Mouse (Mus musculus) layer of hippocampus, adult 11-12 months (tissue): ENCODE data around the gene Vps45.
"Not testable (repeated sequence)": the region's sequence is repeated elsewhere in the genome, so short reads cannot be mapped to it uniquely, and the experiment has no call there.

Source experiments
- DNase-seq: peaks from one replicate; pipeline ENCODE4 v3.0.0; 2022; ENCODE audit warnings: low spot score

The Vps45 gene

DNA sequence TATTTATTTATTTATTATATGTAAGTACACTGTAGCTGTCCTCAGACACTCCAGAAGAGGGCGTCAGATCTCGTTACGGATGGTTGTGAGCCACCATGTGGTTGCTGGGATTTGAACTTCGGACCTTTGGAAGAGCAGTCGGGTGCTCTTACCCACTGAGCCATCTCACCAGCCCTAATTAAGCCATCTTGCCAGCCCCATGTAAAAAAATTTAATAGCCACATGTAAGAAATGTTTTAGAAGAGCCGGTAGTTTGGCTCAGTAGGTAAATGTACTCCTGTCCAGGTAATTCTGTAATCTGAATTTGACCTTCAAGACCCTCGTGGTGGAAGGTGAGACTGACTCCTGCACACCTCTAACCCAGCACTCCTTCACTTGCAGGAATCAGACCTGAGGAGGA lies 87.6 kb downstream of the Vps45 start:
- DNase-seq: not testable (repeated sequence)

DNA sequence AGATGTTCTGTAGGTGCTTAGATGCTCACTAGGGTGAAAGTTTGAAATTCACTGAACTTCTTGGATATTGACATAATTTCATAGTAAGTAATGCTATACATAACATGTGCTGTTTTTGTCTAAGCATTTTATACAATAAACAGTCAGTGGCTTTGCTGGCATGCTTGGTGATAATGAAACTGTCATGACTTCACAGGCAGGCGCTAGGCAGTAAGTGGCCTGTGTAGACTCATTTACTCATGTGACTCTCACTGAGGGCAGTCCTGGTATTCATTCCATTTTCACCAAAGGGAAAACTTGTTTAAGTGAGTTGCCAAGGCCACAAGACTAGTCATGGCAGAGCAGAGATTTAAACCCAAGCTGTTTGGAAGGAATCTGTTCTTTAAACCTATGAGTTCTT lies 89.0 kb downstream of the Vps45 start:
- no peak for DNase-seq

- peak; percentile 50 for DNase-seq
Observed at GRCm38 (mm10) chr3:95965518-95966451, 92.5 kb downstream of the Vps45 start.

DNA sequence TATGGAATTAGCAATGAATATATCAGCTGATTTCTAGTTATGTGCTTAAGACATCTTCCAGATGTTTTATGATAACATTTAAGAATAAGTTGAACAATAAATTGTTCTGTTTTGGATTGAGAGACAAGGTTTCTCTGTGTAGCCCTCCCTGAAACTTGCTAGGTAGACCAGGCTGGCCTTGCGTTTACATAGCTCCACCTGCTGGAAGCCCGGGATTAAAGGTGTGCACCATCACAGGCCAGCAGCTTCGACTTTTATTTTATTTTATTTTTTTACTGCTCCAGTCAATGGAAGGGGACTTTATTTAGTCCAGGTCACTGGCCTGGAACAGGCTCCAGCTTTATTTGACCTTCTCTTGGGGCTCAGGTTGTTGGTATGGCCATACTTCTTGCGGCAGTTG lies 94.6 kb downstream of the Vps45 start:
- no peak for DNase-seq

- no peak for DNase-seq
Observed at GRCm38 (mm10) chr3:95963230-95963629, 95.0 kb downstream of the Vps45 start.

GRCm38 (mm10) chr3:95962182-95962581 lies 96.1 kb downstream of the Vps45 start:
- not testable (repeated sequence) for DNase-seq

DNA sequence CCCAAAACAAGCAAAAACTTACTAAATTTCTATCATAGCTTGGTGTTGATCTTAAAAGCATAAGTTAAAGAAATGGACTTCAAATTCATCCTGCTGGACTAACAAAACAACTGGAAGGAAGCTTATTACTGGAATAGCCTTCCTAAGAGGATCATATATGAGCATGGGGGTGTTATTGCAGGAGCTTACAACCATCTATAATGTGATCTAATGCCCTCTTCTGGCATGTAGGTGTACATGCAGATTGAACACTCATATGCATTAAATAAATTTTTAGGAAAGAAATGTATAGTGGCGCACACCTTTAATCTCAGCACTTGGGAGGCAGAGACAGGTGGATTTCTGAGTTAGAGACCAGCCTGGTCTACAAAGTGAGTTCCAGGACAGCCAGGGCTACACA lies 98.5 kb downstream of the Vps45 start:
- no peak for DNase-seq

DNA sequence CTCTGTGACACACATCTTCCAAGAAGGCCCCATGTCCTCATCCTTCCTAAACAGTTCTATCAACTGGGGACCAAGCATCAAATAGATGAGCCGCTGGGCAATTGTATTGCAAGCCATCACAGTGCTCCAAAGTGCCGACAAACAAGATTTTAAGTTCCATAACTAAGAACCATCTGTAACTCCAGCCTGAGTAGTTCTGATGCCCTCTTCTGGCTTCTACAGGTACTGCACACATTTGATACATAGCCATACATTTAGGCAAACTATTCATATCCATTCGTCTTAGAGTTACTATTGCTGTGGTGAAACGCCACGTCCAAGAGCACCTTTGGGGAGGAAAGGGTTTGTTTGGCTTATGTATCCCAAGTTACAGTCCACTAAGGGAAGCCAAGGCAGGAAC lies 99.2 kb downstream of the Vps45 start:
- no peak for DNase-seq

- DNase-seq: peak; percentile 60
Observed at GRCm38 (mm10) chr3:95957359-95958148, 100.7 kb downstream of the Vps45 start.

- DNase-seq: no peak
Observed at GRCm38 (mm10) chr3:95955318-95955717, 102.9 kb downstream of the Vps45 start.

DNA sequence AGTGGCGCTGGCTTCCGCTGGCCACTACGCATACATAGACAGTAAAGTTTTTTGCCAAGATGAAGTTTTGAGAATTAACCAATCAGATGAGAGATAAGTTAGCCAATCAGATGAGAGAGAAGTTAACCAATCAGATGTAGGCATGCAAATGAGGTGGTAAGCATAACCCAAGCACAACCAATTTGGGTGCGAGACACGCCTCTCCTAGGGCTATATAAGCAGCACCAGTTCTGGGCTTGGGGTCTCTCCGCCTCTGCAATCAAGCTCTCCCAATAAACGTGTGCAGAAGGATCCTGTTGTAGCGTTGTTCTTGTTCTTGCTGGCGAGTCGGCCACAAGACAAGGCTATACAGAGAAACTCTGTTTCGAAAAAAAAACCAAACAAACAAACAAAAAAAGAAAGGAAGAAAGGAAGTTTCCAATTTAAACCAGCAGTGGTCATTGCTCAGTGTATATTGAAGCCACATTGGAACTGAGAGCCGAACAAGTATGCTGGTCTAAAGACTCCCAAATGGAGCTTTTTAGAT lies 103.6 kb downstream of the Vps45 start:
- DNase-seq: not testable (repeated sequence)

DNA sequence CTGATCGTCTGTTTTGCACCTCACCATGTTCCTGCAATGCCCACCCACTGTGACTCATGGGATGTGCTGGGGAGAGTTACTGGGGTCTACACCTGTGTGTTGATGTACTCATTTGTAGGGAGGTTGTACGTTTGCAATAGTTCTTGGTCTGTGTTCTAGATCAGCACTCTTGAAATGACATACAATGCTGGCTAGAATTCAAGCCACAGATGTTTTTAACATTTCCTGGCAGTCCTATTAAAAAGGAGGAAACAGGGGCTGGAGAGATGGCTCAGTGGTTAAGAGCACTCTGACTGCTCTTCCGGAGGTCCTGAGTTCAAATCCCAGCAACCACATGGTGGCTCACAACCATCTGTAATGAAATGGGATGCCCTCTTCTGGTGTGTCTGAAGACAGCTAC lies 104.7 kb downstream of the Vps45 start:
- no peak for DNase-seq

GRCm38 (mm10) chr3:95953023-95953422 lies 105.2 kb downstream of the Vps45 start:
- DNase-seq: no peak

- not testable (repeated sequence) for DNase-seq
Observed at GRCm38 (mm10) chr3:95951566-95951965, 106.7 kb downstream of the Vps45 start.

GRCm38 (mm10) chr3:95950763-95951551 lies 107.3 kb downstream of the Vps45 start:
- peak; percentile 92 for DNase-seq
